Mouse (Mus musculus): Measurements from ENCODE around the gene Ppp1r14d.

Ppp1r14d gene

GRCm38 (mm10) chr2:119229775-119230704 is at the start of gene Ppp1r14d:
TSS of gene Ppp1r14d (minus strand) at chr2:119229906.
- no peak for DNase-seq

GRCm38 (mm10) chr2:119277810-119278209 is 48.1 kb upstream of the Ppp1r14d start:
- no peak for DNase-seq

- DNase-seq: no peak
These were observed 47.2 kb upstream of the Ppp1r14d start for GRCm38 (mm10) chr2:119276926-119277325.

GRCm38 (mm10) chr2:119274126-119274525 is 44.4 kb upstream of the Ppp1r14d start:
- DNase-seq: no peak

- DNase-seq: peak; percentile 88
These were observed 41.1 kb upstream of the Ppp1r14d start, which contains the start of gene Rhov for GRCm38 (mm10) chr2:119270643-119271331. TSS of gene Rhov (minus strand) at chr2:119271272.

GRCm38 (mm10) chr2:119270286-119270642 is 40.6 kb upstream of the Ppp1r14d start:
- DNase-seq: no peak

GRCm38 (mm10) chr2:119263813-119264212 is 34.1 kb upstream of the Ppp1r14d start:
- no peak for DNase-seq

- DNase-seq: no peak
These were observed 33.3 kb upstream of the Ppp1r14d start for GRCm38 (mm10) chr2:119262978-119263377.

- no peak for DNase-seq
These were observed 31.6 kb upstream of the Ppp1r14d start for GRCm38 (mm10) chr2:119261326-119261725.

- DNase-seq: no peak
These were observed 30.8 kb upstream of the Ppp1r14d start for GRCm38 (mm10) chr2:119260518-119260917.

- DNase-seq: no peak
These were observed 25.3 kb upstream of the Ppp1r14d start for GRCm38 (mm10) chr2:119254976-119255375.

- DNase-seq: peak; percentile 89
These were observed 21.2 kb upstream of the Ppp1r14d start for GRCm38 (mm10) chr2:119250826-119251478.

GRCm38 (mm10) chr2:119250377-119250776 is 20.7 kb upstream of the Ppp1r14d start:
- DNase-seq: no peak

GRCm38 (mm10) chr2:119249592-119250061 is 19.9 kb upstream of the Ppp1r14d start:
- DNase-seq: no peak

- no peak for DNase-seq
These were observed 18.2 kb upstream of the Ppp1r14d start for GRCm38 (mm10) chr2:119247904-119248303.

- DNase-seq: no peak
These were observed 15.5 kb upstream of the Ppp1r14d start for GRCm38 (mm10) chr2:119245246-119245645.

GRCm38 (mm10) chr2:119242548-119242947 is 12.8 kb upstream of the Ppp1r14d start:
- DNase-seq: no peak

- DNase-seq: no peak
These were observed 11.1 kb upstream of the Ppp1r14d start for GRCm38 (mm10) chr2:119240819-119241186.

- no peak for DNase-seq
These were observed 10.5 kb upstream of the Ppp1r14d start for GRCm38 (mm10) chr2:119240075-119240818.

GRCm38 (mm10) chr2:119238671-119239070 is 9.0 kb upstream of the Ppp1r14d start:
- DNase-seq: no peak

GRCm38 (mm10) chr2:119237871-119238220 is 8.1 kb upstream of the Ppp1r14d start:
- peak; percentile 20 for DNase-seq

GRCm38 (mm10) chr2:119237210-119237870 is 7.6 kb upstream of the Ppp1r14d start, which contains the start of gene Spint1:
TSS of gene Spint1 (plus strand) at chr2:119237362.
- DNase-seq: peak; percentile 26

Data from embryo, embryonic 11 days (tissue).